Comparison of ENCODE assay signal across 29 mouse cellular contexts in genomic region chr14:11906130-11906675, GRCm38 (mm10).
A peak's percentile ranks its signal among the peaks of the same experiment; 100 is the strongest.
DNase-seq lines count a peak whose midpoint lies in the region; ATAC-seq and TF ChIP-seq lines count a peak whose summit lies in the region.
"Had no signal": no experiment of that assay in that cellular context is flagged by ENCODE, and none has a peak within 500 bp of the region (broad histone marks: within the 10 kb centered on the region; RNA-seq: fewer than 3 reads in every experiment).

No protein-coding gene starts in this region.

- H3K4me3 ChIP-seq in forebrain, embryonic 12.5 days (replicated peaks) = no peak overlapping the region
- H3K4me3 ChIP-seq in forebrain, embryonic 11.5 days (ENCODE audit: low read depth, low read length) = no peak overlapping the region
- H3K4me3 ChIP-seq in hindbrain, postnatal 0 days (ENCODE audit: low read length) = no peak overlapping the region
- H3K4me3 ChIP-seq in hindbrain, embryonic 13.5 days = no peak overlapping the region
- H3K4me3 ChIP-seq in forebrain, embryonic 16.5 days (replicated peaks; ENCODE audit: low read length) = no peak overlapping the region
- H3K4me3 ChIP-seq: embryonic facial prominence, embryonic 10.5 days; embryonic facial prominence, embryonic 15.5 days; heart, embryonic 15.5 days; intestine, embryonic 15.5 days; liver, embryonic 12.5 days; myocyte; neural tube, embryonic 12.5 days had no signal

- 56% methylated on average over 5 of the region's 5 CpGs for WGBS in forebrain, embryonic 12.5 days
- WGBS in forebrain, embryonic 11.5 days = 44% methylated on average over 5 of the region's 5 CpGs
- 62% methylated on average over 5 of the region's 5 CpGs for WGBS in hindbrain, postnatal 0 days
- 66% methylated on average over 5 of the region's 5 CpGs for WGBS in hindbrain, embryonic 13.5 days
- WGBS in forebrain, embryonic 16.5 days = 59% methylated on average over 5 of the region's 5 CpGs

- intact Hi-C loops in gastrocnemius, postnatal 36 days (cut with DNase I) = no loop called here

- no peak overlapping the region for H3K27ac ChIP-seq in forebrain, embryonic 12.5 days
- H3K27ac ChIP-seq in forebrain, embryonic 11.5 days (ENCODE audit: low read depth, low read length) = no peak overlapping the region
- no peak overlapping the region for H3K27ac ChIP-seq in hindbrain, postnatal 0 days
- H3K27ac ChIP-seq in hindbrain, embryonic 13.5 days = no peak overlapping the region
- H3K27ac ChIP-seq in forebrain, embryonic 16.5 days (ENCODE audit: low read length) = no peak overlapping the region
- H3K27ac ChIP-seq: embryonic facial prominence, embryonic 10.5 days; embryonic facial prominence, embryonic 15.5 days; heart, embryonic 15.5 days; hindbrain, embryonic 14.5 days; intestine, embryonic 15.5 days; kidney, postnatal 0 days; liver, embryonic 12.5 days; neural tube, embryonic 12.5 days had no signal

- no peak for TF ChIP-seq CTCF in hindbrain, postnatal 0 days (IDR thresholded peaks at IDR 0.05; ENCODE audit: low read depth)

- no peaks in the 10 kb centered on the region for H3K9me3 ChIP-seq in forebrain, embryonic 12.5 days
- no peaks in the 10 kb centered on the region for H3K9me3 ChIP-seq in forebrain, embryonic 11.5 days (ENCODE audit: control insufficient read depth, low read length)
- no peaks in the 10 kb centered on the region for H3K9me3 ChIP-seq in hindbrain, postnatal 0 days (ENCODE audit: low read length)
- no peaks in the 10 kb centered on the region for H3K9me3 ChIP-seq in hindbrain, embryonic 13.5 days
- no peaks in the 10 kb centered on the region for H3K9me3 ChIP-seq in forebrain, embryonic 16.5 days (ENCODE audit: control insufficient read depth, low read length)
- H3K9me3 ChIP-seq: embryonic facial prominence, embryonic 10.5 days; embryonic facial prominence, embryonic 15.5 days; heart, embryonic 15.5 days; intestine, embryonic 15.5 days; liver, embryonic 12.5 days; neural tube, embryonic 12.5 days had no signal

- no peaks in the 10 kb centered on the region for H3K27me3 ChIP-seq in forebrain, embryonic 12.5 days
- H3K27me3 ChIP-seq in forebrain, embryonic 11.5 days (ENCODE audit: control insufficient read depth, insufficient read depth, low read length) = no peaks in the 10 kb centered on the region
- no peaks in the 10 kb centered on the region for H3K27me3 ChIP-seq in hindbrain, postnatal 0 days (ENCODE audit: insufficient read depth, low read length)
- H3K27me3 ChIP-seq in hindbrain, embryonic 13.5 days = no peaks in the 10 kb centered on the region
- no peaks in the 10 kb centered on the region for H3K27me3 ChIP-seq in forebrain, embryonic 16.5 days (replicated peaks; ENCODE audit: control insufficient read depth, insufficient read depth, low read length)
- H3K27me3 ChIP-seq: CH12.LX; embryonic facial prominence, embryonic 15.5 days; heart, embryonic 15.5 days; intestine, embryonic 15.5 days; liver, embryonic 12.5 days; neural tube, embryonic 12.5 days had no signal

- peak; percentile 33 for ATAC-seq in forebrain, embryonic 12.5 days (ENCODE audit: low FRiP score)
- no peak for ATAC-seq in forebrain, embryonic 11.5 days (replicated peaks; ENCODE audit: low FRiP score)
- ATAC-seq in hindbrain, postnatal 0 days = peak; percentile 62
- no peak for ATAC-seq in hindbrain, embryonic 13.5 days (ENCODE audit: low FRiP score)
- peak; percentile 50 for ATAC-seq in forebrain, embryonic 16.5 days
- ATAC-seq: intestine, embryonic 15.5 days; liver, embryonic 12.5 days; liver, postnatal 0 days had no signal

- H3K4me1 ChIP-seq in forebrain, embryonic 12.5 days = peaks cover 22% of the 10 kb centered on the region
- peaks cover 2% of the 10 kb centered on the region; the same call in 1 of the 2 replicates for H3K4me1 ChIP-seq in forebrain, embryonic 11.5 days (replicated peaks; ENCODE audit: control insufficient read depth, insufficient read depth, low read length)
- no peaks in the 10 kb centered on the region for H3K4me1 ChIP-seq in hindbrain, postnatal 0 days (ENCODE audit: insufficient read depth, low read length)
- peaks cover 8% of the 10 kb centered on the region for H3K4me1 ChIP-seq in hindbrain, embryonic 13.5 days (replicated peaks)
- no peaks in the 10 kb centered on the region; the same call in 1 of the 2 replicates for H3K4me1 ChIP-seq in forebrain, embryonic 16.5 days (replicated peaks; ENCODE audit: control insufficient read depth, insufficient read depth, low read length)
- H3K4me1 ChIP-seq: embryonic facial prominence, embryonic 15.5 days; heart, embryonic 15.5 days; intestine, embryonic 15.5 days; liver, embryonic 12.5 days; neural tube, embryonic 12.5 days had no signal

- no peaks in the 10 kb centered on the region for H3K36me3 ChIP-seq in forebrain, embryonic 12.5 days (replicated peaks)
- no peaks in the 10 kb centered on the region for H3K36me3 ChIP-seq in forebrain, embryonic 11.5 days (ENCODE audit: control insufficient read depth, insufficient read depth, low read length)
- H3K36me3 ChIP-seq in hindbrain, postnatal 0 days (ENCODE audit: insufficient read depth, low read length) = no peaks in the 10 kb centered on the region
- H3K36me3 ChIP-seq in hindbrain, embryonic 13.5 days = no peaks in the 10 kb centered on the region
- no peaks in the 10 kb centered on the region for H3K36me3 ChIP-seq in forebrain, embryonic 16.5 days (ENCODE audit: control insufficient read depth, insufficient read depth)
- H3K36me3 ChIP-seq: embryonic facial prominence, embryonic 10.5 days; embryonic facial prominence, embryonic 15.5 days; G1E; heart, embryonic 15.5 days; intestine, embryonic 15.5 days; liver, embryonic 12.5 days; neural tube, embryonic 12.5 days had no signal

- DNase-seq in forebrain, embryonic 11.5 days (ENCODE audit: low spot score) = no peak
- no peak for DNase-seq in hindbrain, postnatal 0 days (ENCODE audit: low spot score)
- peak; percentile 64 for DNase-seq in ZHBTc4 (ENCODE audit: low read depth, low spot score)
- DNase-seq in gastrocnemius, postnatal 36 days = no peak
- DNase-seq in T-cell, adult 2 months (ENCODE audit: low spot score) = no peak
- DNase-seq: adrenal gland, postnatal 25 days; cerebellum, adult 2 months; cerebellum, postnatal 14 days; kidney, adult 8-10 months; kidney, postnatal 4 days; layer of hippocampus, postnatal 36 days; left cerebral cortex, postnatal 4 days; liver, postnatal 0 days; lung, postnatal 36 days; thymus, postnatal 4 days had no signal

- no peak overlapping the region for H3K4me2 ChIP-seq in forebrain, embryonic 12.5 days
- no peak overlapping the region for H3K4me2 ChIP-seq in forebrain, embryonic 11.5 days (ENCODE audit: low read depth, low read length, severe bottlenecking)
- no peak overlapping the region for H3K4me2 ChIP-seq in hindbrain, postnatal 0 days (ENCODE audit: low read depth, low read length)
- H3K4me2 ChIP-seq in hindbrain, embryonic 13.5 days = no peak overlapping the region
- H3K4me2 ChIP-seq in forebrain, embryonic 16.5 days (ENCODE audit: low read length) = no peak overlapping the region
- H3K4me2 ChIP-seq: embryonic facial prominence, embryonic 15.5 days; heart, embryonic 15.5 days; hindbrain, embryonic 14.5 days; intestine, embryonic 15.5 days; liver, embryonic 12.5 days; neural tube, embryonic 12.5 days had no signal

- no peak overlapping the region for H3K9ac ChIP-seq in forebrain, embryonic 12.5 days
- no peak overlapping the region for H3K9ac ChIP-seq in forebrain, embryonic 11.5 days (ENCODE audit: low read length)
- no peak overlapping the region for H3K9ac ChIP-seq in hindbrain, postnatal 0 days (replicated peaks; ENCODE audit: low read length)
- no peak overlapping the region for H3K9ac ChIP-seq in hindbrain, embryonic 13.5 days
- H3K9ac ChIP-seq in forebrain, embryonic 16.5 days (replicated peaks; ENCODE audit: low read depth, low read length) = no peak overlapping the region
- H3K9ac ChIP-seq: embryonic facial prominence, embryonic 15.5 days; heart, embryonic 15.5 days; hindbrain, embryonic 14.5 days; intestine, embryonic 15.5 days; liver, embryonic 12.5 days; liver, postnatal 0 days; neural tube, embryonic 12.5 days had no signal

Comparison
In these comparisons a context has a peak if more than half of its experiments do, and no peak if none do; other contexts are left out.
1. ATAC-seq: peak in forebrain, embryonic 12.5 days (single experiment), hindbrain, postnatal 0 days (single experiment) and forebrain, embryonic 16.5 days (single experiment); none in forebrain, embryonic 11.5 days (single experiment) and hindbrain, embryonic 13.5 days (single experiment).